Mouse (Mus musculus) kidney, postnatal 10 days (tissue): ENCODE results near the gene Ttll11.

Experiments used
- DNase-seq: peaks from one replicate; pipeline ENCODE4 v3.0.0; 2021; ENCODE audit warnings: mixed read lengths

Ttll11 gene

GRCm38 (mm10) chr2:35898425-35899134, 81.1 kb downstream of the Ttll11 start:
- peak; percentile 42 for DNase-seq

DNA sequence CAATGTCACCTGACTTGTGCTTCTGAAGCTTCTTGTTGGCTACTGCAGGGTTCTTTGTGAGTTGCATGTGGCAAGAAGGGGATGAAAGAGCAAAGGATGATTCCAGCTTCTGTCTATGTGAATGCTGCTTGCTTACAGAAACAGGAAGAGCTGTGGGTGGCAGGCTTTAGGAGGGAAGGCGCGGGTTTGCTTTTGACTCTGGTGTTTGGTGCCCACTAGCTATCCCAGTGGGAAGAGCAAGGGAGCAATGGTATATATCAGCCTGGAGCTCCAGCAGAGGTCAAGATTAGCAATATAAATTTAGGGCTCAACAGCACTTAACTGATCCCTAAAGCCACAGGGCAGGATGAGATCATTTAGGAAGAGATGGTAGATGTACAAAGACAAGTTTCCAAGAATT, 82.6 kb downstream of the Ttll11 start:
- no peak for DNase-seq

- no peak for DNase-seq
These were observed 85.2 kb downstream of the Ttll11 start for GRCm38 (mm10) chr2:35894512-35894911.

GRCm38 (mm10) chr2:35890635-35891034, 89.1 kb downstream of the Ttll11 start:
- no peak for DNase-seq

DNA sequence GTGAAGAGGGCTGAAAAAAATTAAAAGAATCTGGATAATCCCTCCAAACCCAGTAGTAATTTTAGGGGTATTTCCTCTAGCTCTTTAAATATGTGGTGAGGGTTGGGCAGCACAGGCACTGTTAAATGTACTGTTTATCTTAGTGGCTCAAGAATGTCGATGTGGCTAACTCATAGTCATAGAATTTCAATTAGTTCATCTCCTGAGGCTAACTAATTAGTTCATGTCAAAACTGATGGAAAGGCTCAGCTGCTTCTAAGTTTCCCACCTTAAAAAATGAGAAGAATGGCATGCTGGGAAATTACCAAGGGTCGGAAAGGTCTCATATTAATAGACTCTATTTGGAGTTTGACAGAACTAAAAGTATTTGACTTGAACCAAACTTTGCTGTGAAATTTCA, 89.9 kb downstream of the Ttll11 start:
- DNase-seq: no peak

- DNase-seq: peak; percentile 30
These were observed 95.4 kb downstream of the Ttll11 start for GRCm38 (mm10) chr2:35884296-35884695.

DNA sequence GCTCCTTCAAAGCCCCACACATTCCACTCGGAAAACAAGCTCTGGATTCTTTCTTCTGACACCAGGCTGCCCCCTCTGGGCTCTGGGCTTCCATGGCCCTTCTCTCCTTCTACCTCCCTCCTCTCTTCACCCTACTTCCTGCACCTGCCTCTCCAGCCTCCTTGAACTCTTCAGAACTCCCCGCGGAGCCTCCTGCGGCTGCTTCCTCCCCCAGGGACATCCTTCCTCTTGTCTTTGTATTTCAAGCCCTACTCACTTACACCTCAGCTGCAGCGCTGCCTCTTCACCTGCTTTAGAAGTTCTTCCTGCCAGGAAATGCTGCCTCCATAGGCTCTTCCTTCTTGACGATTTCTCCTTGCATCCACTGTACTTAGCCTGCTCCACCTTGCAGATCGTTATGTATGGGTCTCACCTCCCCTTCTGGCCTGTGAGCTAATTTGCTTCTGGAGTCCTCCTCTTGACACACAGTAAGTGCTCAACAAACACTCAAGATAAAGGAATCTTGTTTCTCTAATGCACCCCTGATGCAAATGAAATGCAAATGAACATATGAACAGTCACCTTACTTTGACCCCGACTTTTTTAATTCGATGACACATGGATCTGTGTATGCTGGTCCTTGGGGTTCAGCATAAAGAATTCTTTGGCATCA, 97.3 kb downstream of the Ttll11 start:
- no peak for DNase-seq

- DNase-seq: no peak
These were observed 97.8 kb downstream of the Ttll11 start for GRCm38 (mm10) chr2:35881896-35882295.

- peak; percentile 53 for DNase-seq
These were observed 99.4 kb downstream of the Ttll11 start for GRCm38 (mm10) chr2:35880362-35880761.

DNA sequence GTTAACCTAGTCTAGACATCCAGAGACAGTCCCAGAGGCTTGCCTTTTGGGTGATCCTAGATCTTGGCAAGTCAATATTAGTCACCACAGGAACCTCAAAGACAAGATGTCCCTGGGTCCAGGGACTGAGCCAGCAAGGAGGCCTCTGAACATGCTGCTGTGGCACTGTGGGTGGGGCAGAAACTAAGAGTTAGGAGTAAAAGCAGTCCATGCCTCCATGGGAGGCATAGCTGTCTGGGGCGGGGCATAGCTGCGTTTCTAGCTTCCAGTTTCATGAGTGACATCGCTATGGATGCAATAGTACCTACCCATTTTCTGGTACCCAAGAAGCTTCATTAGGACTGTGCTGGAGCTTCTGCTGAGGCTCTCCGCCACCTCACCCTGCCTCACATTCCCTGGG, 99.8 kb downstream of the Ttll11 start:
- no peak for DNase-seq

DNA sequence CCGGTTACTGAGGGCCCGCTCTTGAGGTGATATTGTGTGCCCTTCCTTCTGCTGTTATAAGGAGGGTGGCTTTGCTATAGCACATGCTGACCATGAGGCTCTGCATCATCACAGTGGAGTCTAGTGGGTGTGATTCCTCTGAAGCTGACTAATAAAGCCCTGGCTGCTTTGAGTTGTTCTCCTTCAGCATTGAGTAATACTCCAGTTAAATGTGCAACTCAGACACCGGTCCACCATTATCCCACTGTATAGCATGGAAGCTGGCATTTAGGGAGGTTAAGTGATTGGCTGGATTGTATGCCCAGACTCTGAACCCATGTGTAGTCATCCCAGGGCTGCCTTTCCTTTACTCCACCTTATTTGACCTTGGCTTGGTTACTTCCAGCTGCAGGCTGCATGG, 101.2 kb downstream of the Ttll11 start:
- no peak for DNase-seq

- DNase-seq: no peak
These were observed 104.1 kb downstream of the Ttll11 start for GRCm38 (mm10) chr2:35875572-35875971.

DNA sequence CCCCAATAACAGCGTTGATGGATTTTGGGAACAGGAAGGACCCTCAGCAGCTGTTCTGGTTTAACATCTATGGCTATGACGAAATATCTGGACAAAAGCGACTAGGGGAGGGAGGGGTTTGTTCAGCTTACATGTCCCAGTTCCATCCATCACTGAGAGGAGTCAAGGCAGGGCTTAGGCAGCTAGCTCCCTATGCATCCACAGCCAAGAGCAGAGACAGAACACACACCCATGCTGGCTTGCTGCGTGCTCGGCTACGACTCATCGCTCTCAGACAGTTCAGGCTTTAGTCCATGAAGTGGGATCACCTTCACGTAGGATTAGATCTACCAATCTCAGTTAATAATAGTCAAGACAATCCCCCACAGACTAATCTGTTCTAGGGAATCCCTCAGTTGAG, 105.3 kb downstream of the Ttll11 start:
- no peak for DNase-seq

- DNase-seq: no peak
These were observed 110.5 kb downstream of the Ttll11 start for GRCm38 (mm10) chr2:35869165-35869564.

DNA sequence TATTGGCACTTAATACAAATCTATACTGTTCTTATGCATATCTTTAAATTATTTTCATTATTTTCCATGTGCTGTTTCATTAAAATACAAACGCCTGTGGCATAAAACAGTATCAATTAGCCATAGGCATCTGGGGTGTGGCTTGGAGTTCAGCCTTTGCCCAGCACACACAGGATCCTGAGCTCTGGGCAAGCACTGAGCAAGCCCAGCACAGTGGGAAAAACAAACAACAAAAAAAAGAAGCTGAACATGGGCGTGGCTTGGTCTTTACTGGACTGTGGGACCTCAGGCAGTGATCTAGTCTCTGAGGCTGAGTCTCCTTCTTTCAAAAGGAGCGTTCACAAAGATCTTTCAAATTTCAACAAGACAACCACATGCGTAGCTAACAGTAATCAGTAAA, 116.4 kb downstream of the Ttll11 start:
- DNase-seq: no peak

DNA sequence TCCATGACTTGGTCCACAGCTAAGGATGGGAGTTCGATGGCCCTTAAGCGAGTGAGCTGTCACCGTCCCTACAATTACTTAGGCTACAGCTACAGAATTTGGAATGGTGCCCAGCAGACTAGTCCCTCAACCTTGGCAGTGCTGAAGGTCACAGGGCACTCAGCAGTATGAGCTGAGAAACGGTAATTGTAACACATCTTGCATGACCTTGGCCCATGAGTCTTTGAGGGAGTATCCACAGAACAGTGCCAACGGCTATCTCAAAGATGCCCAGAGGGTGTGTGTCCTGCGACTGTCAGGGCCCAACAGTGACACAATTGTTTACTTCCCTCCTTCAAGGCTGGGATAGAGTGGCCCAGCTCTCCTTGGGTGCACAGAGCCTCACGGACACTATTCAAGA, 118.5 kb downstream of the Ttll11 start:
- DNase-seq: no peak

DNA sequence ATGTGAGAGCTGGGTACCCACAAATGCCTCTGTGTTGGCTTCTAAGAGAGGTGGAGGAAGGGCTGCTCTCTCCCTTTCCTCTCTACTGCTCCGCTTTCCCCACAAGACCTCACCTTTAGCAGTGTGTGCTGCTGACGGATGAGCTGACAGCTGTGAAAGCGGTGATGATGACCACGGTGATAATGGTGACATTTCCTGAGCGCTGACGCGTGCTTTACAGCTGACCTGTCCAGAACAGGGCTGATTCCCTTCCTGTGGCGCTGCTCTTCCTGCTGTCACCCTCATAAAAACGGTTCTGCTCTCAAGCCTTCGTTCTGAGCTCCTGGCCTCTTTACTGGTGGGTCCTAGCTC, 119.3 kb downstream of the Ttll11 start:
- DNase-seq: no peak

DNA sequence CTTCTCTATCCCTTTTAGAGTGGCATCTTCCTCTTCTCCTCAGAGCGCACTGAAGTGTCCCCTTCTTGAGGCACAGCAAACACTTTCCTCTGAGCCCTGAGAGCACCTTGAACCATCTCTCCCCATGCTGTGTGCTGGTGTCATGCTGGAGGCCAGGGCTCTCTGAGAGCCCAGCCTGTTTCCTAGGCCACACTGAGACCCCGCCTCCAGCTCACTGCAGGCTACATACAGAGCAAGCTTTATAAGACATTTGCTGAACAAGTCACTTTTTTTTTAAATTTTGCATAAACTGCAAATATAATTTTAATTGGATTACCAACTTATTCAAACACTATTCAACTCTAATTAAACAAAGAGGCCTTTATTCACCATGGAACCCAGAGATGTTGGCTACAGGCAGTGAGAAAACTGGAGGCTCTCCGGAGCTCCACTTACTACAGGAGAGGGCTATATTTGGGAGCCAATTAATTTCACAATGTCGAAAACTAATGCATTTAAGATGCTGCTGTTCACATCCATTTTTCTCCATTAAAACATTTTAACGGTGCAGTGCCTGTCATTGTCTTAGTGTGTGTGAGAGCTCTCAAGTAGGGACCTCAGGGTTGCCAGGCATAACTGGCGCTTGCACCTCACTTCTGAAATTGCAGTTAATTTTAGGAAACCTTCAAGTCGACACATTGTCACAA, 119.9 kb downstream of the Ttll11 start:
- DNase-seq: no peak

- no peak for DNase-seq
These were observed 121.4 kb downstream of the Ttll11 start for GRCm38 (mm10) chr2:35858281-35858680.

GRCm38 (mm10) chr2:35856901-35857300, 122.8 kb downstream of the Ttll11 start:
- DNase-seq: no peak

DNA sequence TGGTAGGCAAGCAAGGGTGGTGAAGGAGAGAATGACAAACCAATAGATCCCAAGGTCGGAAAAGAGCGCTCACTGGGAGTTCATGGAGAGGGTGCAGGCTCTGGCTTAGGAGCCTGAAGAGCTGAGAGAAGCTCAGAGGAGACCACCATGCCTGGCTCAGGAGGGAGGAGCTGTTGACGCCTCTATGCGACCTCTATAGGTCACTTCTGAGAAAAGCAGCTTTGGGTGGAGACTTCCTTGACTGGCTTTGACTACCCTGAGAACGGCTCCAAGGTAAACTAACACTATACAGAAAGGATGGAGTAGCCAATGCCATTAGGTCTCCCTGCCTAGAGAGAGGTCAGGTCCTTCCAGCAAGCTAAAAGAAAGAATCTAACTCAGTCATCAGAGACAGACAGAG, 124.8 kb downstream of the Ttll11 start:
- no peak for DNase-seq

DNA sequence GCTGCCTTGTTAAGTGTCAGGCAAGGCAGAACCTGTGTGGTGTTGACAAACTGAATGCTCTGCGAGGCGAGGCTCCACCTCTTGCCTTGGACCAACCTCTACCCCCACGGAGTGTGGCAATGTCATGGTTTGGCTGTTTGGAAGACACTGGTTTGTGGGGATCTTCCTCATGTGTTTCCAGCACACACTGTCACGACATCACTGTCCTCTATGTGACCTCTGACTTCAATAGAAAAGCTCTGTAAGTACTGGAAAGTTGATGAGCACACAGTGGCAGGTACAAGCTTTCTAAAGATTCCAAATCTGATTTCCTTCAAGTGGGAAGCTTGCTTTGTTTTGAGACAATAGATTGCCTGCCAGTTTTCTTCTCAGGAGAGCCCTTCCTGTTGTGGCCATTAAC, 126.7 kb downstream of the Ttll11 start:
- no peak for DNase-seq

DNA sequence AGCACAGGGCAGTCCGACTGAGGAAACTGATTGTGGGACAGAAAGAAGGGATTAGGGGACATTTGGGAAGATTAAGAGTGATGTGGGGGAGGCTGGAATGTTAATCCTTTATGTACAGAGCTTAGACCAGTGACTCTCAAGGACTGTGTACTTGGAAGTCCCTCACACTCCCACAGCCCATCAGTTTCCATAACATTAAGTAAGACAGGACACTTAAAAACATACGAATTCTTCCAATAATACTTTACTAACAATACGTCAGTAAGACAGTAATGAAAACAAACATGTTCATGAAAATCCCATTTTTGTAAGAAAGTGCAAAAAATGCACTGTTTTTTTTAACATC, 127.6 kb downstream of the Ttll11 start:
- DNase-seq: no peak

GRCm38 (mm10) chr2:35851420-35852163, 128.1 kb downstream of the Ttll11 start:
- no peak for DNase-seq
